Mouse (Mus musculus) lung, adult 2 months (tissue): Measurements from ENCODE around the gene Tbc1d23. TPM values are rescaled to one million over a fixed set of nuclear protein-coding genes. Genes with fewer than 3 reads are reported as not detected.
"Not testable (repeated sequence)": the region's sequence is repeated elsewhere in the genome, so short reads cannot be mapped to it uniquely, and the experiment has no call there.

Source experiments
- DNase-seq: peaks from one replicate; pipeline ENCODE4 v3.0.0; 2022
- H3K4me1 ChIP-seq: fragments of 200-500 bp; 2 replicates; pipeline ENCODE4 v1.6.1; 2011; ENCODE audit warnings: low read length; ENCODE audit not compliant: control insufficient read depth, insufficient read depth
- H3K4me3 ChIP-seq: fragments of 200-500 bp; replicated peaks from 2 replicates; pipeline ENCODE3; 2011; ENCODE audit warnings: low read depth, mild to moderate bottlenecking, control low read depth, low read length; ENCODE audit errors: extremely low read depth
- CTCF ChIP-seq: fragments of 200-500 bp; IDR thresholded peaks from 2 replicates; pipeline ENCODE4 v1.5.1; 2011; ENCODE audit warnings: mild to moderate bottlenecking, low read length, control low read depth; ENCODE audit not compliant: insufficient read depth
- POLR2A ChIP-seq: fragments of 200-500 bp; IDR thresholded peaks from 2 replicates; pipeline ENCODE4 v1.6.1; 2011; ENCODE audit warnings: low read depth, mild to moderate bottlenecking, control low read depth, low read length, borderline replicate concordance; ENCODE audit errors: extremely low read depth
- WGBS: fragments of 180-500 bp; shearing (Covaris S2); methylation state at CpG from one replicate; pipeline ENCODE4 v1.1.7; 2018; 5-methylcytosine and 5-hydroxymethylcytosine counted together
- polyA plus RNA-seq: library from polyadenylated mRNA; depleted of rRNA; stranded (reverse); fragments of >200 nt; gene quantifications from 2 replicates; pipeline ENCODE4 v1.2.3, GENCODE M21; 2012

Gene Tbc1d23
- polyA plus RNA-seq, 1 experiment: 15.2 TPM

GRCm38 (mm10) chr16:57251589-57252421 is 20.5 kb upstream of the Tbc1d23 start:
- H3K4me1 ChIP-seq: no peaks in the 10 kb centered on the region; the same call in 1 of the 2 replicates
- TF ChIP-seq CTCF (no peak), POLR2A (no peak)
- WGBS: 32% methylated on average over 7 of the region's 7 CpGs
- DNase-seq: no peak
- H3K4me3 ChIP-seq: no peak overlapping the region

GRCm38 (mm10) chr16:57250991-57251390 is 19.7 kb upstream of the Tbc1d23 start:
- no peak for DNase-seq
- Histone ChIP-seq H3K4me1 (no peaks in the 10 kb centered on the region; the same call in 1 of the 2 replicates), H3K4me3 (no peak overlapping the region)
- TF ChIP-seq POLR2A (no peak), CTCF (no peak)
- WGBS: 90% methylated on average over 4 of the region's 4 CpGs

GRCm38 (mm10) chr16:57247464-57247863 is 16.2 kb upstream of the Tbc1d23 start:
- Histone ChIP-seq H3K4me1 (no peaks in the 10 kb centered on the region), H3K4me3 (no peak overlapping the region)
- WGBS: 90% methylated on average over 4 of the region's 4 CpGs
- TF ChIP-seq CTCF: no peak
- no peak for TF ChIP-seq POLR2A
- DNase-seq: no peak

- Histone ChIP-seq H3K4me3 (no peak overlapping the region), H3K4me1 (no peaks in the 10 kb centered on the region)
- TF ChIP-seq CTCF (no peak), POLR2A (no peak)
- no peak for DNase-seq
- 75% methylated on average over 3 of the region's 3 CpGs for WGBS
Observed at GRCm38 (mm10) chr16:57246596-57246995, 15.3 kb upstream of the Tbc1d23 start.

GRCm38 (mm10) chr16:57243858-57244248 is 12.5 kb upstream of the Tbc1d23 start:
- peak; percentile 77 for DNase-seq
- Histone ChIP-seq H3K4me1 (no peaks in the 10 kb centered on the region), H3K4me3 (no peak overlapping the region)
- WGBS: 7% methylated on average over 6 of the region's 6 CpGs
- TF ChIP-seq CTCF (peak; percentile 89), POLR2A (no peak)

GRCm38 (mm10) chr16:57243205-57243857 is 12.0 kb upstream of the Tbc1d23 start:
- no peak for DNase-seq
- H3K4me3 ChIP-seq: no peak overlapping the region

GRCm38 (mm10) chr16:57242857-57243204 is 11.5 kb upstream of the Tbc1d23 start:
- WGBS: 89% methylated on average over 5 of the region's 5 CpGs
- DNase-seq: no peak
- H3K4me3 ChIP-seq: no peak overlapping the region
- H3K4me1 ChIP-seq: no peaks in the 10 kb centered on the region
- TF ChIP-seq CTCF: no peak
- no peak for TF ChIP-seq POLR2A

More at GRCm38 (mm10) chr16:57243205-57243857, 12.0 kb upstream of the Tbc1d23 start:
- no peak for TF ChIP-seq CTCF
- no peak for TF ChIP-seq POLR2A
- 43% methylated on average over 10 of the region's 10 CpGs for WGBS
- no peaks in the 10 kb centered on the region for H3K4me1 ChIP-seq

- H3K4me3 ChIP-seq: no peak overlapping the region
- WGBS: 44% methylated on average over 7 of the region's 7 CpGs
- TF ChIP-seq POLR2A: no peak
- TF ChIP-seq CTCF: no peak
- no peak for DNase-seq
- H3K4me1 ChIP-seq: no peaks in the 10 kb centered on the region
Observed at GRCm38 (mm10) chr16:57235871-57236510, 4.7 kb upstream of the Tbc1d23 start.

- 72% methylated on average over 5 of the region's 5 CpGs for WGBS
- H3K4me1 ChIP-seq, H3K4me3 ChIP-seq, DNase-seq: not testable (repeated sequence)
Observed at GRCm38 (mm10) chr16:57231937-57232310, 620 bp upstream of the Tbc1d23 start.

GRCm38 (mm10) chr16:57226444-57226843 is 4.9 kb downstream of the Tbc1d23 start:
- no peak for DNase-seq
- no peak for TF ChIP-seq CTCF
- TF ChIP-seq POLR2A: no peak
- H3K4me1 ChIP-seq: peaks cover 3% of the 10 kb centered on the region; the same call in 1 of the 2 replicates
- no peak overlapping the region for H3K4me3 ChIP-seq
- WGBS: 33% methylated on average over 5 of the region's 5 CpGs
